Mouse (Mus musculus) heart, postnatal 0 days (tissue): ENCODE data around the gene Gm49373.

ENCODE experiments used
- CTCF ChIP-seq: IDR thresholded peaks from 2 replicates; pipeline ENCODE4 v1.5.1; 2016; ENCODE audit warnings: antibody characterized with exemption, control low read depth, low read depth
- EP300 ChIP-seq: IDR thresholded peaks from 2 replicates; pipeline ENCODE4 v1.6.1; 2016; ENCODE audit warnings: antibody characterized with exemption, low read depth

- TF ChIP-seq EP300 (no peak), CTCF (no peak)
Measured at GRCm38 (mm10) chr9:21074173-21074572, 1.3 kb upstream of the Gm49373 start.
